Mouse (Mus musculus) frontal cortex, adult 2 months (tissue): ENCODE results near the gene Tob1. TPM values are rescaled to one million over a fixed set of nuclear protein-coding genes. Genes with fewer than 3 reads are reported as not detected.

Experiments used
- DNase-seq, 2 experiments: peaks; one replicate each; pipeline ENCODE4 v3.0.0; 2022; ENCODE audit warnings: low spot score in 1 of 2; ENCODE audit errors: extremely low spot score in 1 of 2
- polyA plus RNA-seq: library from polyadenylated mRNA; depleted of rRNA; stranded (reverse); fragments of >200 nt; gene quantifications from 2 replicates; pipeline ENCODE4 v1.2.3, GENCODE M21; 2012; rRNA removed

The Tob1 gene
- polyA plus RNA-seq, result 44.4 and 45.5 TPM in 2 replicates

DNA sequence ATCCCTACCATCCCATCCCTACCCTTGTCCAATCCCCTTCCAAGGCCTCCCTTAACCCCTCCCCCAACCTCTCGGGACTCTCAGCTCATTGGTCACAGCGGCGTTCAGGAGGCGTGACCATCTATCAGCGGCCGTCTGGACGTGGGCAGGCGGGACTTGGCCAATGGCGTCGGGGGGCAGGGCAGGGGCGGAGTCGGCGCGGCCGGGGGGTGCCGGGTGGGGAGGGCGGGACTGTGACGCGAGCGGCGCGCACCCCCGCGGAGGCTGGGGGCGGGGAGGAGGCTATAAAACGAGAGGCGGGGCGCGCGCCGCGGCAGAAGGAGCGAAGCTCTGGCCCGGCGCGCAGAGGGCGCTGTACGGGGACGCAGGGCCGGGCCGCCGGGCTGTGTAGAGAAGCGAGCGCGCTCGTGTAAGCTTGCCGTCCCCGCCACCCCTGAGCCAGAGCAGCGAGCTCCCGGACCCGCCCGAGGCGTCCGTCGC lies at the start of gene Tob1:
Gene Tob1 (plus strand): TSS at position 331 of the 480 bp plus-strand sequence.
- peak; percentile 98 to 99 for DNase-seq

DNA sequence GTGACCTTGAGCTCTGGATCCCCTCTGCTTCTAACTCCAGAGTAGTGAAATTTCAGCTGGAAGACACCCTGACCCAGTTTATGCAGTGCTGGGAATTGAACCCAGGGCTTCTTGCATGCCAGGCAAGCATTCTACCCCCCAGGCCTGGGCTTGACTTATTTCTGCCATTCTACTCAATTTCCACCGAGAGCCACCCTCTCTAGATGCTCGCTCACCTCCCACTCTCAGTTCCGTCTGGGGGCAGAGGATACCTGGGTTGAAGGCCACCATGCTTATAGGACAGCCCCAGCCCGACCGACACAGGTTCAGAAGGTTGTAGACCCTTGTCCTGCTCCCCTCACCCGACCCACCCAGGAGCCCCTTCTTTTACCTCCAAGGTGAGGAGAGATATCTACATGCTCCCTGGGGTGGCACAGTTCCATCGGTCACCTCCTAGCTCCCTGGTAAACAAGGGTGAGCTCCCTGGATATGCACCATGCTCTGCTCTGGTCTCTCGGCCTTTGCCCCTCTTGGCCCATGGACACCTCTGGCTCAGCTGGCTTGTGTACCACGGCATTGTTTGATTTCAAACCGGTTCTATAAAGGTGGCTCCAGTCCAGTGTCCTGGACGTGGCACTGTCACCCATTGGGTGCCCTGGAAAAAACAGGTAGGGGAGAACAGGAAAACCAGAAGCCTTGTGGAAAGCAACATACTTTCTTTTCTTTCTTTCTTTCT lies 49.2 kb upstream of the Tob1 start:
- no peak for DNase-seq

DNA sequence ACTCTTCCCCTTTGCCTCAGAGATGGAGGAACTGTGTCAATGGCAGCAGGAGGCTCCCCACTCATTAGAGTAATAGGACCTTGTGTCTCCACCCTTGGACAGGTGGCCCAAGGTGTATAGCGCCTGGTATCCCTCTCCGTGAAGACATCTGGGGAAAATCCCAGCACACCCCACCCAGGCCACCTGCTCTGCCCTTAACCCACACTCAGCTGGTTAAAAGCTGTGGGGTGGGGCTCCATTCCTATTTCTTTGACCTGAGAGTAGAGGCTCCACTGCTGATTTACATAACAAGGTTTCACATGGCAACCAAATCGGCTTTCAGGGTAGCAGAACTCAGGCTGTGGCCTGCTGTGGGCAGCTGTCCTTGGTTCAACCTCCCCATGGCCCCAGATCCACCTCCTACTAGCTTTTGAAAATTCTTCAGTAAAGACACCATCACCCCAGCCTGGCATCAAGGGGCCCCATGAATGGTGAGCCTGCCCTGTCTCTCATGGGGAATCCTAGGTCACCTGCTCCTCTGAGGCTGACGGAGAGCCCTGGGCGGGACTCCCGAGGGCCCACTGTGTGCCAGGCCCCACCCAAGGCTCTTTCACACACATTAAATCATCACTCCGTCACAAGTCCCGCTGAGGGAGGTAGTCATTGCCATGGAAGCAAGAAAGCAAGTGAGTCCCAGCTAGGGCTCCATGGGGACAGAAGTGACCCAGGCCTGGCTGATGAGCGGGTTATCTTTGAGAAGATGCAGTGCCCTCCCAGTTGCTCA lies 48.1 kb upstream of the Tob1 start:
- no peak for DNase-seq

DNA sequence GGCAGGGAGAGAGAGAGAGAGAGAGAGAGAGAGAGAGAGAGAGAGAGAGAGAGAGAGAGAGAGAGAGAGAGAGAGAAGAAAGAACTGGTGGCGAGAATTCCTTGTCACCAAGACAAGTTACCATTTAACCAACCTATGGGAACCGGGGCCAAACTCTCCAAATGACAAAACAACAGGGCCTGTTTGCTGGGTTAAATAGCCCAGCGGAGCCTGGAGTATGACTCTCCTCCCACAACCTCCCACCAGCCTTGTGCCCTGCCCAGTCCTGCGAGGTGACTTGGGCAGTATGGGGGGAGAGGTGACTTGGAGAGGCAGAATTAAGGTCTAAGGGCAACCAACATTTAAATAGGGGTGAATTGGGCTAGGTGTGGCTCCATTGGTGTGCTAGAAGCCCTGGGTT lies 45.5 kb upstream of the Tob1 start:
- no peak for DNase-seq

DNA sequence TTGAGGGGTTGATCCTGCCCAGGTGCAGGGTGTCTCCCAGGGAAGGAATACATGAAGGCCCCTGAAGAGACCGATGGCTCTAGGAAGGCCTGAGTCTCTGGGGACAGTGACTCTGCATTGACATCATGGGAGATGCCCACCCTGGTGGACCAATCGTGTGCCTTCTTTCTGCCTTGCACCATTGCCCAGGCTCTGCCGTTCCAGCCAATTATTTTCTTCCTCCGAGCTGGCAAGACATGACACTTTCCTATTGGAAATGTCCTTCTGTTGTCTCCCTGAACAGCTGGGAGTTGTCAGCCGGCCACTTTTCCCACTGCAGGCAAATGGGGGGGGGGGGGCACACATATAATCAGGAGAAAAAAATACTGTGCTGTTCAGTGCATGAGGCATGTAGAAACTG lies 43.0 kb upstream of the Tob1 start:
- no peak for DNase-seq

DNA sequence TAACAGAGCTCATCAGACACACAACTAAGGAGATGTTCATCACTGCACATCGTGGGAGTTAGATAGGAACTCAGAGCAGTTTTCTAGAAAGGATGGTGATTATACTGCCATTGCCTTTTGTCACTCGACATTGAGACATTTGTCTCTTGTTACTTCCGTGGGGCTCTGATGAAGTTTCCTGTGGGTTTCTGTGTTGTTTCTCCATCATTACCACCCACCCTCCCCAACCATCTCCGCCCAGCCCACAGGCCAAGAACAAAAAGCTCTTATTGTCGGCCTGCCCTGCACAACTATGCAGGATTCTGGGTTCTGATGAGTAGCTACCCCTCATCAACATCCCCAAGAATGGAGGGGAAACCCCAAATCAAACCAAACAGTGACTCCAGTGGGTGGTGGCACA lies 41.7 kb upstream of the Tob1 start:
- no peak for DNase-seq

DNA sequence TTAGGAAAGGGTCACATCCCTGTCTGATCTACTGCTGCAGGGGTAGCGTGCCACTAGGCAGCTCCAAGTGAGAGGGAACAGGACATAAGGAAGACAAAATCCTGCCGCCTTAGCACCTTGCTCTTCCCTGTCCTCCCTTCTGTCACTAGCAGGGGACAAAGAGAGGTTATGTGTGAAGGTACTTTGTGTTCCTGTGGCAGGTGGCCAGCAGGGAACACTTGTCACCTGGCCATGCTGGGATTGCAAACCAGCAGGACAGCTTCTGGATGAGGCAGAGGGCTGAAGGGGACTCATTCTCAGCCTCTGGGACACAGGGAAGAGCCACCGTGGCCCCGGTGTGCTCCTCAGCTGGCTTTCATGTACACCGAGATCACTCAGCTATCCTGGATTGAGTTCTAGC lies 39.6 kb upstream of the Tob1 start:
- no peak for DNase-seq

DNA sequence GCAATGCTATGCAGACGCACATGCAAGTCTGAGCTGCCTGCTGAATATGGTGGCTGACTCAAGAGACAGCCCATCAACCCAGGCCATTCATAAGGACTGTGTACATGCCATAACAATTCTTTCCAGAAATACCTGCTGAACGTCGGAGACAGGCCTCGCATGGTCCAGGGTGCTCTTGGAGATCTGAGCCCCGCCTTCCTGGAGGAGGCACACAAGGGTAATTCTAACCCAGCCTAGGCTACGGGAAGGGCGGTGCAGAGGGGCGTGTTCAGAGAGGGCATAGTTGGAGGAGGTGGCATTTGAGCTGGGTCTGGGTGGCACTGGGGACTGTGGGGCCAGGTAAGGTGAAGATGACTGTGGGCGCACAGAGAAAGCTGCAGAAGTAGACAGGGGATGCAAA lies 39.1 kb upstream of the Tob1 start:
- DNase-seq, result no peak

DNA sequence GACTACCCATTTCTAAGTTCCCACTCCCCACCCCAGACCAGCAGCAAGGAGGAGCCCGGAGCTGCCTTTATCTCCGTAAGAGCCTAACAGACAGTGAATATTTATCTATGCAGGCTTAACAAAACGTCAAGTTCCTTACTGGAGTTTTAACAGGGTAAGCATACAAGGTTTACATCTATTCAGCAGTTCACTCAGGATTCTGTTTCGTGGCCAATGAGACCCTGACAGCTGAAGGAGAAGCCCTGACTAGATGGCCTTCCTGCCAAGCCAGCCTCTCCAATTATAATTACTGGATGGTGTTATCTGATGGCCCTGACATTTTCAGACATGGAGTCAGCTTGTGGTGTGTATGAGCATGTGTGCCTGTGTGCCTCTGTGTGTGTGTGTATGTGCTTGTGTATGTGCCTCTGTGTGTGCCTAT lies 37.5 kb upstream of the Tob1 start:
- DNase-seq, result no peak

DNA sequence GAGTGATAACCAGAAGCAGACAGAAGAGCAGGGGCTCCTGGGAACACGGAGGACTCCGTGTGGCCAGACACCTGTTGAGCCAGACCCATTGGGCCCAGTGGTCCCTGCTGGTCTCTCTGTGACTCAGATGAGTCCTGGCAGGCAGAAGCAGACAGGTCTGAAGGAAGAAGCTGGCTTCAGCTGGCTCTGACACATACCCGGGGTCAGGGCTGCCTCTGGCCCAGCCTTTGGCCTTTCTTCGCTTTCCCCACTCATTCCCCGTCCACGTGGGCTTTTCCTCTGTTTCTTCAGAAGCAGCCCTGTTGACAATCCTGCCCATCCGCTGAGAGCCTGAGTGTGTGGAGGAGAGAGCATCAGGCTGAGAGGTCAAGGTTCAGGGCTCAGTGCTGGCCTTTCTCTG lies 36.0 kb upstream of the Tob1 start:
- no peak for DNase-seq

DNA sequence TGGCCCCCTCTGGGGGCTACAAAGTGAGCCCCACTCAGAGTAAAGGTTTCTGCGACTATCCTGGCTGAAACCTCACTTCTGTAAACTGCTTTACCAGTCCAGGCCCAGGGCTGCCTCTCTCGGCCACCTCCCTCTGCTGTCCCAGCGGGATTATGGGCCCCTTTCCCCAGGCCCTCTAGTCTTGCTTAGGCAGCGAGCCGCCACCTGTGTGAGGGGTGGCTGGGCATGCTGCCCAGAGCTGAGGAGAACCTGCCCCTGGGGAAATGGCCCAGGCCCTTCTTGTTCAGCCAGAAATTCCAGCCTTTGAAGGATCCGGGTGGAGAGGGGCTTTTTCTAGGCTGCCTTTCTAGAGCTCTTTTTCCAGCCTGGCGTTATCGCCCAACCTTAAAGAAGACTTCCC lies 35.6 kb upstream of the Tob1 start:
- DNase-seq, result no peak

DNA sequence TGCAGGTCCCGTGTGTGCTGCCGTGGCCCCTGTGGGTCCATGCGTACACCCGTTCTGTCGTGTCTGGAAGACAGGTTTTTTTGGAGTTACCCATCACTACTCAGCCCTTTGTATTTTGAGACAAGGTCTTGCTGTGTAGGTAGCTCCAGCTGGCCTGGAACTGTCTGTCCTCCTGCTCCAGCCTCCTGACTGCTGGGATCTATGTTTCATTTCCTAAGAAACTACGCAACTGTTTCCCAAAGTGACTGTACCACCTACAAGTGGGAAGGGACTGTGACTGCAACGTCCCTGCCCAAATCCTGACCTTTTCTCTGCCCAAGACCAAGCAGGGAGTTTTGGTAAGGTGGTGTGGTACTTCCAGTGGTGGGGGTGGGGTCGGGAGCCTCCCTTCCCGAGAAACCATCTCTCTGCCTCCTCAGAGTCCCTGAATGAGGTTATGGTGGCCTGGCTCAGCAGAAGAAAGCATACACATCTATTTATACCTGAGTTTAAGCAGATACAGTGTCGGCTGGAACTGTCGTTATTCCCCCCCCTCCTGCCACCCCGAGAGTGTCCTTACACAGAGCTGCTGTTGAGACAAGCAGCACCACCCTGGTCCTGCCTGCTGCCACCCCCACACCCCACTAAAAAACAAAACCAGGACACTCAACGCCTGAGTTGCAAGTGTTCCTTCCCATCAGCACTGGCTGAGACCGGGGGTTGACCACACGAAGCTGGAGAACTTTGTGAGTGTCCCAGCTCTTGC lies 33.2 kb upstream of the Tob1 start:
- peak in 1 of 2 experiments; percentile 10 for DNase-seq

DNA sequence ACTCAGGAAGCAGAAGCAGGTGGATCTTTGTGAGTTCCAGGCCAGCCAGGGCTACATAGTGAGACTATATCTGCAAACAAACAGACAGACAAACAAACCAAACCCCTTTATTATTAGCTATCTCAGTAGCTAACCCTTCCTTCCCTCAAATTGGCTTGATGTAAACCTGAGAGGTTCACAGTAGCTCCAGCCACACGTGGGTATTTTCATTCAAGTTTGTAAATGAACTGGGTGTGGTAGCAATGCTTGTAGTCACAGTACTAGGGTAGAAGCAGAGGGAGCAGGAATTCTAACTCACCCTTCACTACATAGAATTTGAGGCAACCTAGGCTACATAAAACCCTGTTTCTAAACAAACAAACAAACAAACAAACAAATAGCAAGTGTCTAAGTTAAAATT lies 31.5 kb upstream of the Tob1 start:
- DNase-seq, result no peak

DNA sequence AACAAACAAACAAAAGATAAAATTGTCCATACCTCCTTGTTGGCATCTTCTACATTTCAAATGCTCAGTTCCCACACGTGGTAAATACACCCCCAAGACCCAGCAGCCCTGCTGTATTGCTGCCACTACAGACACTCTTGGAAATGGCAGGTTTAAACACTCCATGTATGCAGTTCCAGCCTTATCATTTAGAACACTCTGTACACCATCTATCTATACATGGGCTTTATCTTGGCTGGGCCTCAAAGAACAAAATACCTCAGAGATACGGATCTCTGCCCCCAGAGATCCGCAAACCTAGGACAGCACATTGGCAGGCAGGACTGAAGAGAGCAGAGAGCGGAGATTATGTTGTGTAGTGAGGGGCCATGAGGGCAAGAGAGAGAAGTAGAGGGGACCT lies 31.1 kb upstream of the Tob1 start:
- no peak for DNase-seq

DNA sequence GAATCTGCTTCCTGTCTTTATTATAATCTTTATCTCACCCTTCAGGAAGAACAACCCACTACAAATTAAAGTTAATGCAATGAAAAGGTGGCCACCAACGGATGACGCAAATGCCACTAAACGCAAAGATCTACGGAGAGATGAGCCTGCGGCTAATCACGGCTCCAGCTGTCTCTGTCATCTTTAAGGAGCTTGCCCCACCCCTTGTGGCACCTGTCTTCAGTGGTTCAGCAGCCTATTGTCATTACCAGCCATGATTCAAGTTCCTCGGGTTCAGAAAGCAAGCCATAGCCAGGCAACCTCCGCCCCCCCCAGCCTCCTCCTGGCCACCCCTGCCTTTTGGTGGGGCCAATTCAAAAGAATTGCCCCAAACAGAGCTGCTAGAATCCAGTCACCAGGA lies 29.6 kb upstream of the Tob1 start:
- DNase-seq, result no peak

DNA sequence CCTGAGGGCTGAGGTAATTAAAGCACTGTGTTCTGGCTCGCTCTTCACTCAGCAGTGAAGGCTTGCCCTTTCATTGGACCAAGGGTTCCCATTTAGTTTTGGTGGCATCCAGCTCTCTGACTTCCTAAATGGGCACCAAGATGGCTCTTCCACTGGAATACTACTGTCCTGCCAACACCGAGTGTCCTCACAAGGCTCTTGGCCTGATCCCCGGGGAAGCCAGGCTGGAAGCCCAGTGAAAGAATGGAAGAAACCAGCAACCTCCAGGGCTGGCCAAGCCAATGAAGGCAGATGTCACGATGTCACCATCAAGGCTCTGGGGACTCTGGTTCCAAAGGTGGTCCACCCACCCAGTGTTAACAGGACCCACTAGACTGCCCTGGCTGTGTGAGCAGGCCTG lies 28.5 kb upstream of the Tob1 start:
- DNase-seq, result no peak

DNA sequence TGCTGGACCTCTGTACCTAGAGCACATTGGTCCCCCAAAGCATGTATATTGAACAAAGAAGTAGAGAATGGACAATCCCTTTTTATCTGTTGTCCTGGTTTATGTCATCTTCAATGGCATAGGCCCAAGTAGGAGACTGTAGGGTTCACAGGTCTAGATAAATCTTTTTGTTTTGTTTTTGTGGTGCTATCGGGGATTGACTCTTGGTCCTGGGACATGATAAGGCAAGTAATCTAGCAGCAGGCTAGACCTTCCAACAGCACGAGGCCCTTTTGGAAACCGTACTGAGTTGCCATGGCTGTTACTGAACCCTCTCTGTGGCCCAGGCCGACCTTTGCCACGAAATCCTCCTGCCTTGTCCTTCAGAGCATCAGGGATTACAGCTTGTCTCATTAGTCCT lies 28.1 kb upstream of the Tob1 start:
- DNase-seq, result no peak

DNA sequence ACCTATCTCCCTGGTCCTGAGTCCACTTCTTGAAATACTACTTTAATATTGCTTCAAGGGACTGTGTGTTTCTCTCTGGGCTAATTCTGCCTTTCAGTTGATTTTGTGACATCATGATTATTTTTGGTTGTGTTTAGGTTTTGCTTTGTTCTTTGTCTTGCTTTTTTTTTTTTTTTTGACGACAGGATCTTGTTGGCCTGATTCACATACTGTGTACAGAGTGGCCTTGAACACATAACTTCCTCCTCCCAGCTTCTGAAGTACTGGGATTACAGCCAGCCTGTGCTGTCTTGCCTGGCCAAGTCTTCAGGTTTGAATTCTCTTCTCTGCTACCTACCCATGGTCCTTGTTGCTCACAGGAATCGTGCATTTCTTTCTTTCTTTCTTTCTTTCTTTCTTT lies 27.6 kb upstream of the Tob1 start:
- DNase-seq, result no peak

DNA sequence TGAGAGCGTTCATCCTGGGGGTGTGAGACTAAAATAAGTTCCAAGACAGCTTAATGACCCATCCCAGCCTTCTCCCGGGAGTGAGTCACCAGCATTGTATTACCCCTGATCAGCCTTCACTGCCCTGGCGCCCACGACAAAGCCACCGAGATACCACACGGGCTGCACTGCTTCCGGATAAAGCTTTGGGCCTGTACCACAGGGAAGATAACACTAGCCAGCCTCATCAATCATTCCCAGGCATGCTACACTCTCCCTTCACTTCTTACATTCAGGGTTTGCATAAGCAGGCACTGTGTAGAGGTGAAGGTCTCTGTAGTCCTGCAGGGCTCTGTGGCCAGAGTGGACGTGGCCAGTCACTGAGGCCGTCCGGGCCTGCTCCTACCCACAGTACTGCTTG lies 21.7 kb upstream of the Tob1 start:
- no peak for DNase-seq

DNA sequence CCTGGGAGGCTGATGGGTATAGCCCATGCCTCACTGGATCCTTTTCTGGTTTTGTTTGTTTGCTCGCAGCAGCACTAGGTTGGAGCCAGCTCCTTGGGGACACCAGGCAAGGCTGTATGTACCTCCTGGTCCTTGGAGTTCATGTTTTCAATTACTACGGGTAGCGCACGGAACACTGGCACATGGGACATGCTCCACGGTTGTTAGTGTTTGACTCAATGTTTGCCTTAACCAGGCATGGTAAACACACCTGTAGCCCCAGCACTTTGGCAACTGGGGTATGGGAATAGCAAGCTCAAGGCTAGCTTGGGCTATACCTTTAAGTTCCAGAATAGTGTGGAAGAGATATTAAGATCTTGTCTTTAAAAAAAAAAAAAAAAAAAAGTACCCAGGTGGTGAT lies 20.6 kb upstream of the Tob1 start:
- DNase-seq, result no peak

DNA sequence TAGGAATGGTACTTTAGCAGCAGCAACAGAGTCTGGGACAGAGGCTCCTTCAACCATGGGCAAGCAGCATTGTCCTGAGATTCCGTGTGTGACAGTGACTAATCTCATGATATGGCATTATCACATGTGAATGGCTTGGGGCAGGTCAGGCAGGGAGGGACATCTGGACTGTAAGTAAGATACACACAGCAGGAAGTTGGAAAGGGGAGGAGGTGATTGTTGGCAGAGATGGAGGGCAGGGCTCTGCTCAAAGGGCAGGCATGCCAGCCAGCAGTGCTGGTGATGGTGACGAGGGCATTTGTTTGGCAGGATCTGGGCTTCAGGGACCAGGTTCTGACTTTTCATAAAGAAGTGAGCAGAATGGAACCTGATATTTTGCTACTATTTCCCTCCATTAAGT lies 18.1 kb upstream of the Tob1 start:
- DNase-seq, result no peak

DNA sequence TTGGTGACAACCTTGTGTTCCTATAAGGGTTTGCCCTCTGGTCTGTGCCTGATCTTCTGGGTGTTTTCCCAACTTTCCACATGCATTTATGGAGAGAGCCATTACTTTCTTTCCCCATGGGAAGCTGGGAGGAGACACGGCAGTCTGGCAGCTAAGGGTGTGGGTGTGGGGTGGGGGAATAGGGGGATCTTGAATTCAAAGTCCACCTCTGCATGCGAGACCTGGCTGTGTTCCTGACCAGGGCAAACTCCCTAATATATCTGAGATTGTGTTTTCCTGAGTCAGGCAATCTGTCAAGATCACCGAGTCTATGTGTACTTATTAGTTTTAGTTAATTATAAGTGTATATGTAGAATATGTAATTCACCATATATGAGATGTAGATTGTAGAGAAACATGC lies 14.9 kb upstream of the Tob1 start:
- no peak for DNase-seq
